Mouse (Mus musculus) midbrain, postnatal 0 days (tissue): ENCODE measurements around the gene Olfr549. TPM values are rescaled to one million over a fixed set of nuclear protein-coding genes. Genes with fewer than 3 reads are reported as not detected.
A peak's percentile ranks its signal among the peaks of the same experiment; 100 is the strongest.

Source experiments
- ATAC-seq: fragments of 200-750 bp; cut with Nextera tagmentation; 2 replicates; pipeline ENCODE4 v1.8.0; 2017; ENCODE audit warnings: moderate number of reproducible peaks, mild to moderate bottlenecking, moderate TSS enrichment, moderate library complexity; ENCODE audit not compliant: low FRiP score
- DNase-seq: peaks from one replicate; pipeline ENCODE4 v3.0.0-alpha.2; 2015; ENCODE audit warnings: low spot score
- H3K27ac ChIP-seq: fragments of 300-500 bp; sonication (generic); 2 replicates; pipeline ENCODE4 v1.5.1; 2014; ENCODE audit warnings: low read depth, mild to moderate bottlenecking, low read length, mixed read lengths
- H3K27me3 ChIP-seq: fragments of 300-500 bp; sonication (generic); 2 replicates; pipeline ENCODE4 v1.6.1; 2014; ENCODE audit warnings: low read length, control low read depth, mixed read lengths; ENCODE audit not compliant: insufficient read depth
- H3K36me3 ChIP-seq: fragments of 300-500 bp; sonication (generic); 2 replicates; pipeline ENCODE4 v1.6.1; 2014; ENCODE audit warnings: low read length, control low read depth, mixed read lengths; ENCODE audit not compliant: insufficient read depth
- H3K4me1 ChIP-seq: fragments of 300-500 bp; sonication (generic); 2 replicates; pipeline ENCODE4 v1.6.1; 2014; ENCODE audit warnings: mild to moderate bottlenecking, control low read depth, antibody characterized with exemption, low read length, mixed read lengths; ENCODE audit not compliant: insufficient read depth
- H3K4me2 ChIP-seq: fragments of 300-500 bp; sonication (generic); 2 replicates; pipeline ENCODE4 v1.6.1; 2014; ENCODE audit warnings: low read depth, mild to moderate bottlenecking, low read length, mixed read lengths; ENCODE audit not compliant: poor library complexity, severe bottlenecking
- H3K4me3 ChIP-seq: fragments of 300-500 bp; sonication (generic); 2 replicates; pipeline ENCODE4 v1.5.1; 2014; ENCODE audit warnings: low read depth, mild to moderate bottlenecking, low read length, moderate library complexity
- H3K9ac ChIP-seq: fragments of 300-500 bp; sonication (generic); replicated peaks from 2 replicates; pipeline ENCODE4 v1.6.1; 2014; ENCODE audit warnings: mild to moderate bottlenecking, low read length, moderate library complexity, mixed read lengths; ENCODE audit not compliant: poor library complexity, severe bottlenecking
- H3K9me3 ChIP-seq: fragments of 300-500 bp; sonication (generic); 2 replicates; pipeline ENCODE4 v1.6.1; 2016; ENCODE audit warnings: low read length, control low read depth
- CTCF ChIP-seq: IDR thresholded peaks from 2 replicates; pipeline ENCODE4 v1.5.1; 2016; ENCODE audit warnings: antibody characterized with exemption, mild to moderate bottlenecking
- WGBS: fragments of 180-500 bp; shearing (Covaris S2); extraction: QIAGEN DNeasy Blood & Tissue Kit; methylation state at CpG from one replicate; pipeline ENCODE4 v1.1.7; 2014; 5-methylcytosine and 5-hydroxymethylcytosine counted together
- polyA plus RNA-seq: library from polyadenylated mRNA; unstranded; fragments of >200 nt; fragmentation: Nextera tagmentation; extraction: Ambion mirVana; gene quantifications from 2 replicates; pipeline ENCODE4 v1.2.1, GENCODE M21; 2015
- total RNA-seq: library from RNA; depleted of rRNA; stranded (reverse); fragments of >200 nt; gene quantifications from 2 replicates; pipeline ENCODE4 v1.2.3, GENCODE M21; 2014; rRNA removed

The Olfr549 gene
- total and polyA plus RNA-seq, 2 experiments from 2014 or later: not detected

- Histone ChIP-seq H3K36me3 (no peaks in the 10 kb centered on the region), H3K27me3 (no peaks in the 10 kb centered on the region), H3K4me3 (no peak within 1 kb of the TSS), H3K4me1 (no peaks in the 10 kb centered on the region), H3K9ac (no peak within 1 kb of the TSS), H3K4me2 (no peak within 1 kb of the TSS), H3K27ac (no peak within 1 kb of the TSS), H3K9me3 (no peaks in the 10 kb centered on the region)
- no peak for TF ChIP-seq CTCF
- DNase-seq (no peak), ATAC-seq (no peak)
- WGBS: 96% methylated on average over 8 of the region's 8 CpGs
Measured at GRCm38 (mm10) chr7:102571142-102571541, 21.5 kb downstream of the Olfr549 start, which contains the start of gene Olfr550. TSS of gene Olfr550 (plus strand) at chr7:102571442.

DNA sequence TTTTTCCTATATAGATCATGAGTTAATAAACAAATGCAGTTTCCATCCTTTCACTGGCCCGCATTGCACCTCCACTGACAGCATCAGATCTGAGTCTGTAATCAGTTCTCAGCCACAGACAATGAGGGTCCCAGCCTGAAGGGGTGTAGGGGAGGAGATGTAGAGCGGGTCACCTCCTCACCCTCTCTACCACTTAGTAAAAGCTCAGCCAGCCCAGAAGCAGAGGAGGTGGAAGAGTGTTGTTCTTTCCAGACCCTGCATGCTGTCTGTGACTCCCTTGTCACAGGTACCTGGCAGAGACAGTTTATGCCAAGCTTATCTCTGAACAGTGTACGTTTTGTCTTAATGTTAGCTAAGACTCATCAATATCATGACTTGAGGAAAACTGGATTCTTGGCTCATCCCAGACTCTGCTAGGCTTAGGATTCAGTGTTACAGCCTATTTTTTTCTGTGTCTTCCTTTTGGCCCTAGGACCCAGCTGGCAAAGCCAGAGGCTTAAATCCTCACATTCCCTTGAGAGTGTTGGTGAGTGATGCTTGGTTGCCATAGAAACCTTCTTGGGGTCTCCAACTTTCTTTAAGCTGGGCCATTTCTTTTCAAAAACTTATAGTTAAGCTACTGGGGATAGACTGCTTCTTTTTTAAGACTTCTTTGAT lies 23.6 kb downstream of the Olfr549 start:
- DNase-seq (peak; percentile 62), ATAC-seq (peak; percentile 69; the same call in 1 of the 2 replicates)
- H3K4me1 ChIP-seq: no peaks in the 10 kb centered on the region
- H3K36me3 ChIP-seq: no peaks in the 10 kb centered on the region
- H3K4me3 ChIP-seq: no peak overlapping the region
- no peaks in the 10 kb centered on the region for H3K9me3 ChIP-seq
- TF ChIP-seq CTCF: no peak
- H3K27me3 ChIP-seq: no peaks in the 10 kb centered on the region
- WGBS: 34% methylated on average over 3 of the region's 3 CpGs
- no peak overlapping the region for H3K27ac ChIP-seq
- H3K9ac ChIP-seq: no peak overlapping the region
- no peak overlapping the region for H3K4me2 ChIP-seq

- 56% methylated on average over 6 of the region's 6 CpGs for WGBS
Measured at GRCm38 (mm10) chr7:102575998-102576397, 26.3 kb downstream of the Olfr549 start.

DNA sequence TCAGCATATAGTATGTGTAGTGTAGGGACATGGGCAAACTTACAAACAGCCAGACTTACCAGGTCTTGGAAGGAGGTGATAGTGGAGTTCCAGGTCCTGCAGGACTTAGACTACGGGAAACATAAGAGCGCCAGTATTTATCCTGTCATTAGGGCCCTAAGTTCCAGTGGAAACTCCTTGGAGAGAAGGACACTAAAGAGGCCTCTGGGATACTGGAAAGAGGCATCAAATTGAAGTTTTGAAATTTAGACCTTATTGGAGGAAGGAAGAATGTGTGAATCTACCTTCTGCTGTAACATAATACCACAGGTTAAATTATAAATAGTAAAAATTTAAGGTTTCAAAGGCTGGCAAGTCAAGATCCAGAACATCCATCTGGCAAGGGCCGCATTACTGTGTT lies 42.1 kb downstream of the Olfr549 start, which contains the start of gene Olfr551:
TSS of gene Olfr551 (minus strand) at position 101 of the 400 bp plus-strand sequence.
- H3K4me1 ChIP-seq: no peaks in the 10 kb centered on the region
- TF ChIP-seq CTCF: no peak
- 91% methylated on average over 3 of the region's 3 CpGs for WGBS
- DNase-seq (no peak), ATAC-seq (no peak)
- H3K36me3 ChIP-seq: no peaks in the 10 kb centered on the region
- H3K4me2 ChIP-seq: no peak within 1 kb of the TSS
- no peaks in the 10 kb centered on the region for H3K27me3 ChIP-seq
- H3K9ac ChIP-seq: no peak within 1 kb of the TSS
- H3K27ac ChIP-seq: no peak within 1 kb of the TSS
- no peak within 1 kb of the TSS for H3K4me3 ChIP-seq
- H3K9me3 ChIP-seq: no peaks in the 10 kb centered on the region

More at GRCm38 (mm10) chr7:102575998-102576397, 26.3 kb downstream of the Olfr549 start:
- no peak overlapping the region for H3K9ac ChIP-seq
- no peak overlapping the region for H3K4me2 ChIP-seq
- no peak overlapping the region for H3K4me3 ChIP-seq
- no peaks in the 10 kb centered on the region for H3K36me3 ChIP-seq
- no peaks in the 10 kb centered on the region for H3K9me3 ChIP-seq
- no peaks in the 10 kb centered on the region for H3K4me1 ChIP-seq
- no peak for DNase-seq
- no peak for TF ChIP-seq CTCF
- ATAC-seq: no peak
- no peaks in the 10 kb centered on the region for H3K27me3 ChIP-seq
- H3K27ac ChIP-seq: no peak overlapping the region

- H3K4me1 ChIP-seq: no peaks in the 10 kb centered on the region
- 71% methylated on average over 1 of the region's 1 CpGs for WGBS
- no peak within 1 kb of the TSS for H3K4me3 ChIP-seq
- no peak within 1 kb of the TSS for H3K9ac ChIP-seq
- H3K27me3 ChIP-seq: no peaks in the 10 kb centered on the region
- no peak within 1 kb of the TSS for H3K27ac ChIP-seq
- H3K9me3 ChIP-seq: no peaks in the 10 kb centered on the region
- no peak for ATAC-seq
- H3K4me2 ChIP-seq: no peak within 1 kb of the TSS
- DNase-seq: no peak
- no peaks in the 10 kb centered on the region for H3K36me3 ChIP-seq
- no peak for TF ChIP-seq CTCF
Measured at GRCm38 (mm10) chr7:102597378-102598031, 47.8 kb downstream of the Olfr549 start, which contains the start of gene Olfr552. TSS of gene Olfr552 (plus strand) at chr7:102597770.

Other genes with a start within 250 kb of the Olfr549 start
- 31.2 and 35.6 TPM in 2 replicates for gene Rrm1, start 108.2 kb upstream of the Olfr549 start, total RNA-seq
- gene Rrm1, start 108.2 kb upstream of the Olfr549 start, polyA plus RNA-seq: 25.0 and 26.1 TPM in 2 replicates
- gene Olfr543, start 68.2 kb upstream of the Olfr549 start, total RNA-seq: not detected in 2 replicates
- gene Olfr543, start 68.2 kb upstream of the Olfr549 start, polyA plus RNA-seq: 0.29 and 0.38 TPM in 2 replicates
- not detected in 2 replicates for gene Olfr544, start 61.6 kb upstream of the Olfr549 start, total RNA-seq
- gene Olfr544, start 61.6 kb upstream of the Olfr549 start, polyA plus RNA-seq: 0.12 TPM in 1 of 2 replicates, not detected in the other
- not detected in 2 replicates for gene Olfr545, start 50.3 kb upstream of the Olfr549 start, total RNA-seq
- 0.07 and 0.17 TPM in 2 replicates for gene Olfr545, start 50.3 kb upstream of the Olfr549 start, polyA plus RNA-seq
- not detected in 2 replicates for gene Olfr547, start 15.1 kb upstream of the Olfr549 start, total RNA-seq
- gene Olfr547, start 15.1 kb upstream of the Olfr549 start, polyA plus RNA-seq: not detected in 2 replicates
- not detected in 2 replicates for gene Olfr548-ps1, start 9.0 kb upstream of the Olfr549 start, total RNA-seq
- not detected in 2 replicates for gene Olfr548-ps1, start 9.0 kb upstream of the Olfr549 start, polyA plus RNA-seq
- 2.1 and 3.8 TPM in 2 replicates for gene Trim21, start 15.6 kb downstream of the Olfr549 start, total RNA-seq
- gene Trim21, start 15.6 kb downstream of the Olfr549 start, polyA plus RNA-seq: 0.27 and 0.42 TPM in 2 replicates
- not detected in 2 replicates for gene Olfr550, start 21.6 kb downstream of the Olfr549 start, total RNA-seq
- gene Olfr550, start 21.6 kb downstream of the Olfr549 start, polyA plus RNA-seq: not detected in 2 replicates
- gene Olfr551, start 42.0 kb downstream of the Olfr549 start, total RNA-seq: not detected in 2 replicates
- not detected in 2 replicates for gene Olfr551, start 42.0 kb downstream of the Olfr549 start, polyA plus RNA-seq
- gene Olfr552, start 47.9 kb downstream of the Olfr549 start, total RNA-seq: not detected in 2 replicates
- not detected in 2 replicates for gene Olfr552, start 47.9 kb downstream of the Olfr549 start, polyA plus RNA-seq
- gene Olfr553, start 68.3 kb downstream of the Olfr549 start, total RNA-seq: not detected in 2 replicates
- gene Olfr553, start 68.3 kb downstream of the Olfr549 start, polyA plus RNA-seq: not detected in 2 replicates
- gene Olfr554, start 88.6 kb downstream of the Olfr549 start, total RNA-seq: not detected in 2 replicates
- gene Olfr554, start 88.6 kb downstream of the Olfr549 start, polyA plus RNA-seq: not detected in 2 replicates
- gene Olfr555, start 109.0 kb downstream of the Olfr549 start, total RNA-seq: not detected in 2 replicates
- gene Olfr555, start 109.0 kb downstream of the Olfr549 start, polyA plus RNA-seq: not detected in 2 replicates
- not detected in 2 replicates for gene Olfr556, start 115.0 kb downstream of the Olfr549 start, total RNA-seq
- not detected in 2 replicates for gene Olfr556, start 115.0 kb downstream of the Olfr549 start, polyA plus RNA-seq
- 6.9 and 7.1 TPM in 2 replicates for gene Trim68, start 137.5 kb downstream of the Olfr549 start, total RNA-seq
- gene Trim68, start 137.5 kb downstream of the Olfr549 start, polyA plus RNA-seq: 4.9 and 5.7 TPM in 2 replicates
- not detected in 2 replicates for gene Olfr557, start 146.0 kb downstream of the Olfr549 start, total RNA-seq
- gene Olfr557, start 146.0 kb downstream of the Olfr549 start, polyA plus RNA-seq: not detected in 2 replicates
- 0.05 and 0.16 TPM in 2 replicates for gene Olfr558, start 152.3 kb downstream of the Olfr549 start, total RNA-seq
- gene Olfr558, start 152.3 kb downstream of the Olfr549 start, polyA plus RNA-seq: not detected in 2 replicates
- not detected in 2 replicates for gene Olfr33, start 169.2 kb downstream of the Olfr549 start, total RNA-seq
- gene Olfr33, start 169.2 kb downstream of the Olfr549 start, polyA plus RNA-seq: not detected in 2 replicates
- gene Olfr559, start 177.6 kb downstream of the Olfr549 start, total RNA-seq: not detected in 2 replicates
- not detected in 2 replicates for gene Olfr559, start 177.6 kb downstream of the Olfr549 start, polyA plus RNA-seq
- gene Olfr560, start 209.5 kb downstream of the Olfr549 start, total RNA-seq: not detected in 2 replicates
- not detected in 2 replicates for gene Olfr560, start 209.5 kb downstream of the Olfr549 start, polyA plus RNA-seq
- gene Olfr78, start 209.6 kb downstream of the Olfr549 start, total RNA-seq: not detected in 2 replicates
- 0.09 and 0.10 TPM in 2 replicates for gene Olfr78, start 209.6 kb downstream of the Olfr549 start, polyA plus RNA-seq
- not detected in 2 replicates for gene Olfr561, start 221.4 kb downstream of the Olfr549 start, total RNA-seq
- gene Olfr561, start 221.4 kb downstream of the Olfr549 start, polyA plus RNA-seq: 0.06 TPM in 1 of 2 replicates, not detected in the other